Mouse (Mus musculus) forebrain, embryonic 14.5 days (tissue): ENCODE results near the gene Adam12. TPM values are rescaled to one million over a fixed set of nuclear protein-coding genes. Genes with fewer than 3 reads are reported as not detected.

Experiments used
- ATAC-seq: fragments of 200-750 bp; cut with Nextera tagmentation; 2 replicates; pipeline ENCODE4 v1.8.0; 2017; ENCODE audit warnings: mild to moderate bottlenecking, moderate library complexity
- DNase-seq: peaks from one replicate; pipeline ENCODE4 v3.0.0-alpha.2; 2015; ENCODE audit warnings: low spot score
- H3K27ac ChIP-seq: fragments of 300-500 bp; sonication (generic); 2 replicates; pipeline ENCODE4 v1.5.1; 2014; ENCODE audit warnings: low read depth, mild to moderate bottlenecking, control low read depth, low read length, moderate library complexity
- H3K27me3 ChIP-seq: fragments of 300-500 bp; sonication (generic); replicated peaks from 2 replicates; pipeline ENCODE4 v1.6.1; 2014; ENCODE audit warnings: low read length, control low read depth, mixed read lengths; ENCODE audit not compliant: control insufficient read depth, insufficient read depth
- H3K36me3 ChIP-seq: fragments of 300-500 bp; sonication (generic); 2 replicates; pipeline ENCODE4 v1.6.1; 2014; ENCODE audit warnings: low read length, control low read depth; ENCODE audit not compliant: control insufficient read depth, insufficient read depth
- H3K4me1 ChIP-seq: fragments of 300-500 bp; sonication (generic); 2 replicates; pipeline ENCODE4 v1.6.1; 2014; ENCODE audit warnings: antibody characterized with exemption, low read length, control low read depth; ENCODE audit not compliant: control insufficient read depth, insufficient read depth
- H3K4me2 ChIP-seq: fragments of 300-500 bp; sonication (generic); 2 replicates; pipeline ENCODE4 v1.6.1; 2014; ENCODE audit warnings: mild to moderate bottlenecking, control low read depth, low read length
- H3K4me3 ChIP-seq: fragments of 300-500 bp; sonication (generic); 2 replicates; pipeline ENCODE4 v1.5.1; 2014; ENCODE audit warnings: low read depth, low read length, control low read depth
- H3K9ac ChIP-seq: fragments of 300-500 bp; sonication (generic); 2 replicates; pipeline ENCODE4 v1.6.1; 2014; ENCODE audit warnings: mild to moderate bottlenecking, low read length, control low read depth, moderate library complexity
- H3K9me3 ChIP-seq: fragments of 300-500 bp; sonication (generic); replicated peaks from 2 replicates; pipeline ENCODE4 v1.6.1; 2016; ENCODE audit warnings: low read length, control low read depth, mixed read lengths; ENCODE audit not compliant: control insufficient read depth
- WGBS: fragments of 180-500 bp; shearing (Covaris S2); extraction: QIAGEN DNeasy Blood & Tissue Kit; methylation state at CpG from one replicate; pipeline ENCODE4 v1.1.7; 2014; 5-methylcytosine and 5-hydroxymethylcytosine counted together
- polyA plus RNA-seq: library from polyadenylated mRNA; unstranded; fragments of >200 nt; fragmentation: Nextera tagmentation; extraction: Ambion mirVana; gene quantifications from 2 replicates; pipeline ENCODE4 v1.2.1, GENCODE M21; 2014

Gene Adam12
- polyA plus RNA-seq, 1 experiment from 2014 or later, result 1.9 TPM

GRCm38 (mm10) chr7:134193089-134193488, 38.9 kb downstream of the Adam12 start:
- H3K27ac ChIP-seq, result no peak overlapping the region
- no peak for DNase-seq
- no peak overlapping the region for H3K4me3 ChIP-seq
- no peaks in the 10 kb centered on the region for H3K27me3 ChIP-seq
- whole genome bisulfite sequencing, result 63% methylated on average over 3 of the region's 3 CpGs
- H3K9me3 ChIP-seq, result no peaks in the 10 kb centered on the region
- no peaks in the 10 kb centered on the region for H3K36me3 ChIP-seq
- no peak overlapping the region for H3K9ac ChIP-seq
- H3K4me1 ChIP-seq, result no peaks in the 10 kb centered on the region
- ATAC-seq, result no peak
- no peak overlapping the region for H3K4me2 ChIP-seq

GRCm38 (mm10) chr7:134190101-134190500, 41.8 kb downstream of the Adam12 start:
- no peak for ATAC-seq
- Histone ChIP-seq H3K9me3 (no peaks in the 10 kb centered on the region), H3K27ac (no peak overlapping the region), H3K4me2 (no peak overlapping the region), H3K9ac (no peak overlapping the region), H3K4me1 (no peaks in the 10 kb centered on the region), H3K4me3 (no peak overlapping the region), H3K36me3 (no peaks in the 10 kb centered on the region), H3K27me3 (no peaks in the 10 kb centered on the region)
- peak; percentile 50 for DNase-seq
- WGBS, result 71% methylated on average over 6 of the region's 6 CpGs

GRCm38 (mm10) chr7:134188565-134188964, 43.4 kb downstream of the Adam12 start:
- no peak overlapping the region for H3K9ac ChIP-seq
- no peaks in the 10 kb centered on the region for H3K9me3 ChIP-seq
- no peaks in the 10 kb centered on the region for H3K4me1 ChIP-seq
- no peak overlapping the region for H3K4me2 ChIP-seq
- DNase-seq (no peak), ATAC-seq (no peak)
- no peak overlapping the region for H3K27ac ChIP-seq
- WGBS, result 63% methylated on average over 6 of the region's 6 CpGs
- no peaks in the 10 kb centered on the region for H3K36me3 ChIP-seq
- H3K27me3 ChIP-seq, result no peaks in the 10 kb centered on the region
- no peak overlapping the region for H3K4me3 ChIP-seq

GRCm38 (mm10) chr7:134187946-134188345, 44.0 kb downstream of the Adam12 start:
- Histone ChIP-seq H3K27ac (no peak overlapping the region), H3K4me3 (no peak overlapping the region), H3K9me3 (no peaks in the 10 kb centered on the region), H3K27me3 (no peaks in the 10 kb centered on the region), H3K9ac (no peak overlapping the region), H3K4me1 (no peaks in the 10 kb centered on the region), H3K36me3 (no peaks in the 10 kb centered on the region), H3K4me2 (no peak overlapping the region)
- 69% methylated on average over 1 of the region's 1 CpGs for WGBS
- ATAC-seq (no peak), DNase-seq (no peak)

- Histone ChIP-seq H3K36me3 (no peaks in the 10 kb centered on the region), H3K9ac (no peak overlapping the region), H3K27ac (no peak overlapping the region), H3K9me3 (no peaks in the 10 kb centered on the region), H3K27me3 (no peaks in the 10 kb centered on the region), H3K4me2 (no peak overlapping the region), H3K4me1 (no peaks in the 10 kb centered on the region), H3K4me3 (no peak overlapping the region)
- DNase-seq (no peak), ATAC-seq (no peak)
- 43% methylated on average over 10 of the region's 10 CpGs for WGBS
Observed at GRCm38 (mm10) chr7:134186497-134186896, 45.4 kb downstream of the Adam12 start.

- DNase-seq, result no peak
- H3K36me3 ChIP-seq, result no peaks in the 10 kb centered on the region
- H3K4me2 ChIP-seq, result no peak overlapping the region
- H3K4me3 ChIP-seq, result no peak overlapping the region
- no peaks in the 10 kb centered on the region for H3K9me3 ChIP-seq
- H3K27ac ChIP-seq, result no peak overlapping the region
- no peaks in the 10 kb centered on the region for H3K4me1 ChIP-seq
- whole genome bisulfite sequencing, result 89% methylated on average over 4 of the region's 4 CpGs
- H3K9ac ChIP-seq, result no peak overlapping the region
- H3K27me3 ChIP-seq, result no peaks in the 10 kb centered on the region
- no peak for ATAC-seq
Observed at GRCm38 (mm10) chr7:134185751-134186150, 46.2 kb downstream of the Adam12 start.

- Histone ChIP-seq H3K4me3 (no peak overlapping the region), H3K4me1 (no peaks in the 10 kb centered on the region), H3K36me3 (no peaks in the 10 kb centered on the region), H3K9ac (no peak overlapping the region), H3K27me3 (no peaks in the 10 kb centered on the region), H3K9me3 (no peaks in the 10 kb centered on the region), H3K4me2 (no peak overlapping the region), H3K27ac (no peak overlapping the region)
- 64% methylated on average over 1 of the region's 1 CpGs for WGBS
- no peak for DNase-seq
- ATAC-seq, result no peak
Observed at GRCm38 (mm10) chr7:134181717-134182116, 50.2 kb downstream of the Adam12 start.

GRCm38 (mm10) chr7:134181056-134181455, 50.9 kb downstream of the Adam12 start:
- Histone ChIP-seq H3K4me2 (no peak overlapping the region), H3K36me3 (no peaks in the 10 kb centered on the region), H3K4me1 (no peaks in the 10 kb centered on the region), H3K27me3 (no peaks in the 10 kb centered on the region), H3K9me3 (no peaks in the 10 kb centered on the region), H3K27ac (no peak overlapping the region), H3K4me3 (no peak overlapping the region), H3K9ac (no peak overlapping the region)
- WGBS, result 48% methylated on average over 1 of the region's 1 CpGs
- peak; percentile 59 for DNase-seq
- no peak for ATAC-seq

- DNase-seq (no peak), ATAC-seq (no peak)
- H3K36me3 ChIP-seq, result no peaks in the 10 kb centered on the region
- H3K4me1 ChIP-seq, result no peaks in the 10 kb centered on the region
- no peak overlapping the region for H3K9ac ChIP-seq
- H3K9me3 ChIP-seq, result no peaks in the 10 kb centered on the region
- no peak overlapping the region for H3K27ac ChIP-seq
- H3K27me3 ChIP-seq, result no peaks in the 10 kb centered on the region
- no peak overlapping the region for H3K4me2 ChIP-seq
- 83% methylated on average over 2 of the region's 2 CpGs for WGBS
- H3K4me3 ChIP-seq, result no peak overlapping the region
Observed at GRCm38 (mm10) chr7:134177051-134177450, 54.9 kb downstream of the Adam12 start.
